In the genomic region with DNA sequence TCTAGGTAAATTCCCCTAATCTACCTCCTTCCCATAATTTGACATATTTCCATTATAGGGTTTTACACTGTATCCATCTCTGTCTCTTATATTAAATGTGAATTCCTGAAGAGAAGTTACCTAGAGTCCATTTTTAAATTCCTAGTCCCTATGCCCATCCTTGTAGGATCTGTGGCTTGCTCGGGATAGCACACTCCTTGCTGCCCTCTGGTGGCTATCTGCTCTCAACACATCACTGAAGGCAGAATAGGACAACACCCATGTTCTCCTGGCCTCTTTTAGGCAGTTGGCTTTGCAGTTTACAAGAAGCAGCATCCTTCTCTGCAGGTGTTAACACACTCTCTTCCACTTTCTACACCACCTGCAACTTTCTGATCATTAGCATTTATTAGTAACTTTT, we compare ENCODE assay signal across 8 mouse cellular contexts. TPM values are rescaled to one million over a fixed set of nuclear protein-coding genes. Genes with fewer than 3 reads are reported as not detected.
DNase-seq lines count a peak whose midpoint lies in the region; ATAC-seq and TF ChIP-seq lines count a peak whose summit lies in the region.

No protein-coding gene starts in this region.

- no peak for ATAC-seq in heart, postnatal 0 days (ENCODE audit: insufficient read depth, low read depth)

- peaks cover 6% of the 10 kb centered on the region; the same call in 1 of the 2 replicates for H3K4me1 ChIP-seq in spleen, adult 2 months (ENCODE audit: control insufficient read depth, insufficient read depth, insufficient read length)
- H3K4me1 ChIP-seq in heart, postnatal 0 days (ENCODE audit: control insufficient read depth, insufficient read depth) = peaks cover 7% of the 10 kb centered on the region
- 0 out of 2 replicates have a peak, but pooled peaks cover 3% of the 10 kb centered on the region for H3K4me1 ChIP-seq in lung, adult 2 months (ENCODE audit: control insufficient read depth, insufficient read depth, low read length)

- no peak overlapping the region for H3K27ac ChIP-seq in gastrocnemius, adult 2 months
- H3K27ac ChIP-seq in spleen, adult 2 months (ENCODE audit: insufficient read depth, low read length) = no peak overlapping the region
- H3K27ac ChIP-seq in heart, postnatal 0 days (ENCODE audit: low read depth) = no peak overlapping the region

- intact Hi-C loops in gastrocnemius, adult 2 months (cut with DNase I) = loop anchor here (10.0 kb wide), 1 partner anchor 758 kb away; no protein-coding TSS in a partner anchor

- no peak for DNase-seq in gastrocnemius, adult 2 months
- DNase-seq in gastrocnemius, postnatal 25 days = no peak
- DNase-seq in spleen, adult 2 months (ENCODE audit: low read depth in 1 of 2, low spot score in 2 of 2) = no peak
- DNase-seq in spleen, postnatal 36 days (ENCODE audit: low spot score in 2 of 2) = no peak
- peak; percentile 76 for DNase-seq in cerebellum, adult 9-10 months
- peak; percentile 58 for DNase-seq in heart, postnatal 0 days (ENCODE audit: low spot score)
- no peak for DNase-seq in lung, adult 2 months
- DNase-seq in thymus, postnatal 25 days = peak; percentile 22

- no peak overlapping the region for H3K9ac ChIP-seq in heart, postnatal 0 days (replicated peaks; ENCODE audit: low read depth, low read length)

- H3K27me3 ChIP-seq in spleen, adult 2 months (ENCODE audit: control insufficient read depth, insufficient read depth, low read length) = no peaks in the 10 kb centered on the region
- no peaks in the 10 kb centered on the region for H3K27me3 ChIP-seq in heart, postnatal 0 days (ENCODE audit: control insufficient read depth, insufficient read depth, low read length)

- TF ChIP-seq CTCF in gastrocnemius, adult 2 months (IDR thresholded peaks at IDR 0.05) = peak; percentile 85
- TF ChIP-seq CTCF in spleen, adult 2 months (IDR thresholded peaks at IDR 0.05; ENCODE audit: extremely low read depth, insufficient read depth, insufficient read length, insufficient replicate concordance) = peak; percentile 43; the same call in 1 of the 2 replicates
- TF ChIP-seq CTCF in heart, postnatal 0 days (IDR thresholded peaks at IDR 0.05; ENCODE audit: low read depth) = peak; percentile 79
- TF ChIP-seq CTCF in lung, adult 2 months (IDR thresholded peaks at IDR 0.05; ENCODE audit: insufficient read depth, low read length) = peak; percentile 88

- no peak overlapping the region for H3K4me2 ChIP-seq in heart, postnatal 0 days (ENCODE audit: low read depth, low read length)

- no peaks in the 10 kb centered on the region for H3K36me3 ChIP-seq in spleen, adult 2 months (ENCODE audit: control insufficient read depth, insufficient read depth, low read length)
- H3K36me3 ChIP-seq in heart, postnatal 0 days (replicated peaks; ENCODE audit: control insufficient read depth, insufficient read depth, low read length) = no peaks in the 10 kb centered on the region

- no peaks in the 10 kb centered on the region for H3K9me3 ChIP-seq in heart, postnatal 0 days (replicated peaks; ENCODE audit: control insufficient read depth, low read length)

- TF ChIP-seq POLR2A in spleen, adult 2 months (IDR thresholded peaks at IDR 0.05; ENCODE audit: low read depth, low read length) = no peak
- no peak for TF ChIP-seq POLR2A in lung, adult 2 months (IDR thresholded peaks at IDR 0.05; ENCODE audit: borderline replicate concordance, extremely low read depth, low read depth, low read length)

- no peak overlapping the region for H3K4me3 ChIP-seq in gastrocnemius, adult 2 months
- H3K4me3 ChIP-seq in spleen, adult 2 months (ENCODE audit: extremely low read depth, insufficient read depth, insufficient read length) = no peak overlapping the region
- H3K4me3 ChIP-seq in heart, postnatal 0 days (ENCODE audit: low read depth, low read length) = no peak overlapping the region
- H3K4me3 ChIP-seq in lung, adult 2 months (replicated peaks; ENCODE audit: extremely low read depth, low read depth, low read length) = no peak overlapping the region

- TF ChIP-seq EP300 in heart, postnatal 0 days (IDR thresholded peaks at IDR 0.05; ENCODE audit: low read depth) = no peak

- 8% methylated on average over 1 of the region's 1 CpGs for WGBS in spleen, adult 2 months
- WGBS in heart, postnatal 0 days = 6% methylated on average over 1 of the region's 1 CpGs
- 0% methylated on average over 1 of the region's 1 CpGs for WGBS in lung, adult 2 months

RNA-seq across cellular contexts. Expression of a gene that starts 4.0 kb away (rescaled TPM):
- 10 to 100 TPM; 20.9 to 22.7 TPM for total RNA-seq in gastrocnemius, adult 2 months (2021)
- 10 to 100 TPM; 19.7 to 20.5 TPM for total RNA-seq in gastrocnemius, postnatal 25 days (2021)
- 6.8 and 7.0 TPM in 2 replicates for polyA plus RNA-seq in spleen, adult 2 months (2012; rRNA removed)
- 19.9 and 20.8 TPM in 2 replicates for total RNA-seq in heart, postnatal 0 days (2014; rRNA removed; ENCODE audit: low replicate concordance)
- polyA plus RNA-seq in heart, postnatal 0 days (2015; fragmentation: Nextera tagmentation; extraction: Ambion mirVana) = 9.9 and 12.0 TPM in 2 replicates
- polyA plus RNA-seq in lung, adult 2 months (2012; rRNA removed) = 11.7 and 14.4 TPM in 2 replicates

Comparison
In these comparisons a context has a peak if more than half of its experiments do, and no peak if none do; other contexts are left out.
1. DNase-seq: peak in cerebellum, adult 9-10 months (single experiment), heart, postnatal 0 days (single experiment) and thymus, postnatal 25 days (single experiment); none in gastrocnemius, adult 2 months (single experiment), gastrocnemius, postnatal 25 days (single experiment), spleen, adult 2 months (0 of 2), spleen, postnatal 36 days (0 of 2) and lung, adult 2 months (single experiment).
2. Peak in every context shown above with its lines, with median percentiles within 50 percentile points of each other: CTCF ChIP-seq.